Mouse (Mus musculus) neural tube, embryonic 15.5 days (tissue): ENCODE results near the gene Olfr1366. TPM values are rescaled to one million over a fixed set of nuclear protein-coding genes. Genes with fewer than 3 reads are reported as not detected.
"Not testable (repeated sequence)": the region's sequence is repeated elsewhere in the genome, so short reads cannot be mapped to it uniquely, and the experiment has no call there.

Experiments
- ATAC-seq: fragments of 200-750 bp; cut with Nextera tagmentation; 2 replicates; pipeline ENCODE4 v1.8.0; 2017; ENCODE audit warnings: mild to moderate bottlenecking, moderate TSS enrichment, moderate library complexity; ENCODE audit not compliant: low FRiP score
- H3K27ac ChIP-seq: fragments of 300-500 bp; sonication (generic); replicated peaks from 2 replicates; pipeline ENCODE4 v1.5.1; 2015; ENCODE audit warnings: mild to moderate bottlenecking, inconsistent platforms
- H3K27me3 ChIP-seq: fragments of 300-500 bp; sonication (generic); replicated peaks from 2 replicates; pipeline ENCODE4 v1.6.1; 2015; ENCODE audit warnings: inconsistent platforms
- H3K36me3 ChIP-seq: fragments of 300-500 bp; sonication (generic); 2 replicates; pipeline ENCODE4 v1.6.1; 2015; ENCODE audit warnings: inconsistent platforms
- H3K4me1 ChIP-seq: fragments of 300-500 bp; sonication (generic); 2 replicates; pipeline ENCODE4 v1.6.1; 2015; ENCODE audit warnings: inconsistent platforms
- H3K4me2 ChIP-seq: fragments of 300-500 bp; sonication (generic); 2 replicates; pipeline ENCODE4 v1.6.1; 2015; ENCODE audit warnings: inconsistent platforms, mild to moderate bottlenecking, moderate library complexity
- H3K4me3 ChIP-seq: fragments of 300-500 bp; sonication (generic); replicated peaks from 2 replicates; pipeline ENCODE4 v1.5.1; 2015; ENCODE audit warnings: mild to moderate bottlenecking, inconsistent platforms
- H3K9ac ChIP-seq: fragments of 300-500 bp; sonication (generic); replicated peaks from 2 replicates; pipeline ENCODE4 v1.6.1; 2015; ENCODE audit warnings: mild to moderate bottlenecking, inconsistent platforms
- H3K9me3 ChIP-seq: fragments of 300-500 bp; sonication (generic); replicated peaks from 2 replicates; pipeline ENCODE4 v1.6.1; 2016; ENCODE audit warnings: inconsistent platforms
- WGBS: fragments of 180-500 bp; shearing (Covaris S2); methylation state at CpG from one replicate; pipeline ENCODE4 v1.1.7; 2015; ENCODE audit warnings: mixed read lengths; 5-methylcytosine and 5-hydroxymethylcytosine counted together
- polyA plus RNA-seq: library from polyadenylated mRNA; unstranded; fragments of >200 nt; fragmentation: Nextera tagmentation; extraction: Ambion mirVana; gene quantifications from 2 replicates; pipeline ENCODE4 v1.2.1, GENCODE M21; 2015

Gene Olfr1366
- 0.08 and 0.11 TPM in 2 replicates for polyA plus RNA-seq

- 71% methylated on average over 1 of the region's 1 CpGs for WGBS
- H3K4me3 ChIP-seq: no peak within 1 kb of the TSS
- no peak for ATAC-seq
- H3K27me3 ChIP-seq: no peaks in the 10 kb centered on the region
- H3K4me2 ChIP-seq: no peak within 1 kb of the TSS
- no peaks in the 10 kb centered on the region for H3K9me3 ChIP-seq
- H3K36me3 ChIP-seq: no peaks in the 10 kb centered on the region
- H3K9ac ChIP-seq: no peak within 1 kb of the TSS
- no peaks in the 10 kb centered on the region for H3K4me1 ChIP-seq
- H3K27ac ChIP-seq: no peak within 1 kb of the TSS
Measured at GRCm38 (mm10) chr13:21542708-21543107, at the start of gene Olfr1366. Olfr1366 (minus strand) TSS chr13:21542808.

GRCm38 (mm10) chr13:21591618-21592017 lies 49.0 kb upstream of the Olfr1366 start:
- Histone ChIP-seq H3K9ac (no peak overlapping the region), H3K4me2 (no peak overlapping the region), H3K9me3 (no peaks in the 10 kb centered on the region), H3K27ac (no peak overlapping the region), H3K4me1 (no peaks in the 10 kb centered on the region), H3K36me3 (no peaks in the 10 kb centered on the region), H3K4me3 (no peak overlapping the region), H3K27me3 (no peaks in the 10 kb centered on the region)
- 82% methylated on average over 2 of the region's 2 CpGs for WGBS
- ATAC-seq: no peak

GRCm38 (mm10) chr13:21581659-21582058 lies 39.1 kb upstream of the Olfr1366 start, which contains the start of gene Olfr1364:
Olfr1364 (minus strand) TSS chr13:21581759.
- H3K27me3 ChIP-seq: no peaks in the 10 kb centered on the region
- 90% methylated on average over 2 of the region's 2 CpGs for WGBS
- H3K27ac ChIP-seq: no peak within 1 kb of the TSS
- no peak within 1 kb of the TSS for H3K4me3 ChIP-seq
- H3K4me2 ChIP-seq: no peak within 1 kb of the TSS
- no peak within 1 kb of the TSS for H3K9ac ChIP-seq
- no peak for ATAC-seq
- H3K9me3 ChIP-seq: no peaks in the 10 kb centered on the region
- H3K4me1 ChIP-seq: no peaks in the 10 kb centered on the region
- no peaks in the 10 kb centered on the region for H3K36me3 ChIP-seq

GRCm38 (mm10) chr13:21559793-21560192 lies 17.2 kb upstream of the Olfr1366 start, which contains the start of gene Olfr1535:
Olfr1535 (minus strand) TSS chr13:21559893.
- Histone ChIP-seq H3K9me3 (no peaks in the 10 kb centered on the region), H3K4me3 (no peak within 1 kb of the TSS), H3K4me2 (no peak within 1 kb of the TSS), H3K9ac (no peak within 1 kb of the TSS), H3K27ac (no peak within 1 kb of the TSS), H3K4me1 (no peaks in the 10 kb centered on the region), H3K27me3 (no peaks in the 10 kb centered on the region), H3K36me3 (no peaks in the 10 kb centered on the region)
- 39% methylated on average over 1 of the region's 1 CpGs for WGBS
- ATAC-seq: no peak

GRCm38 (mm10) chr13:21550416-21551110 lies 8.0 kb upstream of the Olfr1366 start:
- Histone ChIP-seq H3K27me3 (no peaks in the 10 kb centered on the region), H3K4me3 (no peak overlapping the region), H3K4me2 (no peak overlapping the region), H3K9me3 (no peaks in the 10 kb centered on the region), H3K9ac (no peak overlapping the region), H3K36me3 (no peaks in the 10 kb centered on the region), H3K27ac (no peak overlapping the region), H3K4me1 (no peaks in the 10 kb centered on the region)
- no peak for ATAC-seq
- 58% methylated on average over 3 of the region's 3 CpGs for WGBS

GRCm38 (mm10) chr13:21549487-21549886 lies 6.9 kb upstream of the Olfr1366 start:
- no peaks in the 10 kb centered on the region for H3K36me3 ChIP-seq
- no peak overlapping the region for H3K27ac ChIP-seq
- no peak for ATAC-seq
- no peak overlapping the region for H3K4me3 ChIP-seq
- no peaks in the 10 kb centered on the region for H3K4me1 ChIP-seq
- H3K9ac ChIP-seq: no peak overlapping the region
- no peak overlapping the region for H3K4me2 ChIP-seq
- WGBS: over 99% methylated on average over 3 of the region's 3 CpGs
- no peaks in the 10 kb centered on the region for H3K9me3 ChIP-seq
- no peaks in the 10 kb centered on the region for H3K27me3 ChIP-seq

GRCm38 (mm10) chr13:21530781-21531201 lies 11.8 kb downstream of the Olfr1366 start, which contains the start of gene Zkscan8:
Zkscan8 (minus strand) TSS chr13:21531120.
- peak; percentile 100 for ATAC-seq
- under 1% methylated on average over 38 of the region's 39 CpGs for WGBS
- no peaks in the 10 kb centered on the region for H3K27me3 ChIP-seq
- peak within 1 kb of the TSS; percentile 95 for H3K9ac ChIP-seq
- H3K4me1 ChIP-seq: peaks cover 10% of the 10 kb centered on the region
- no peaks in the 10 kb centered on the region for H3K9me3 ChIP-seq
- peak within 1 kb of the TSS; percentile 92 for H3K27ac ChIP-seq
- peak within 1 kb of the TSS; percentile 59 for H3K4me2 ChIP-seq
- H3K36me3 ChIP-seq: peaks cover 12% of the 10 kb centered on the region
- H3K4me3 ChIP-seq: peak within 1 kb of the TSS; percentile 98

- peak overlapping the region; percentile 59 for H3K4me2 ChIP-seq
- no peak overlapping the region for H3K9ac ChIP-seq
- H3K36me3 ChIP-seq: peaks cover 16% of the 10 kb centered on the region
- 51% methylated on average over 7 of the region's 7 CpGs for WGBS
- peak overlapping the region; percentile 98 for H3K4me3 ChIP-seq
- no peaks in the 10 kb centered on the region for H3K27me3 ChIP-seq
- no peaks in the 10 kb centered on the region for H3K9me3 ChIP-seq
- H3K4me1 ChIP-seq: peaks cover 10% of the 10 kb centered on the region
- no peak overlapping the region for H3K27ac ChIP-seq
- ATAC-seq: no peak
Measured at GRCm38 (mm10) chr13:21530136-21530535, 12.5 kb downstream of the Olfr1366 start.

GRCm38 (mm10) chr13:21506221-21506649 lies 36.4 kb downstream of the Olfr1366 start:
- Histone ChIP-seq H3K27me3 (no peaks in the 10 kb centered on the region), H3K27ac (peak overlapping the region; percentile 89), H3K9ac (peak overlapping the region; percentile 59), H3K9me3 (no peaks in the 10 kb centered on the region), H3K36me3 (no peaks in the 10 kb centered on the region), H3K4me2 (peak overlapping the region; percentile 68), H3K4me3 (peak overlapping the region; percentile 73), H3K4me1 (0 out of 2 replicates have a peak, but pooled peaks cover 4% of the 10 kb centered on the region)
- ATAC-seq: peak; percentile 99
- WGBS: 0% methylated on average over 21 of the region's 21 CpGs

- no peak for ATAC-seq
- Histone ChIP-seq H3K36me3 (no peaks in the 10 kb centered on the region), H3K27ac (no peak overlapping the region), H3K4me3 (no peak overlapping the region), H3K9ac (no peak overlapping the region), H3K27me3 (no peaks in the 10 kb centered on the region), H3K4me2 (no peak overlapping the region), H3K4me1 (0 out of 2 replicates have a peak, but pooled peaks cover 4% of the 10 kb centered on the region), H3K9me3 (no peaks in the 10 kb centered on the region)
- 89% methylated on average over 5 of the region's 5 CpGs for WGBS
Measured at GRCm38 (mm10) chr13:21502296-21502695, 40.3 kb downstream of the Olfr1366 start.

GRCm38 (mm10) chr13:21501182-21501581 lies 41.4 kb downstream of the Olfr1366 start, which contains the start of gene Gm11273:
Gm11273 (minus strand) TSS chr13:21501418.
- H3K4me2 ChIP-seq, H3K4me3 ChIP-seq, H3K4me1 ChIP-seq, ATAC-seq, H3K27me3 ChIP-seq, H3K36me3 ChIP-seq, H3K9me3 ChIP-seq, H3K9ac ChIP-seq, H3K27ac ChIP-seq: not testable (repeated sequence)
- 94% methylated on average over 17 of the region's 17 CpGs for WGBS

GRCm38 (mm10) chr13:21495080-21495479 lies 47.5 kb downstream of the Olfr1366 start, which contains the start of gene AK157302:
AK157302 (plus strand) TSS chr13:21495223.
- no peak within 1 kb of the TSS for H3K4me2 ChIP-seq
- H3K36me3 ChIP-seq: no peaks in the 10 kb centered on the region
- no peak for ATAC-seq
- no peaks in the 10 kb centered on the region for H3K27me3 ChIP-seq
- 93% methylated on average over 21 of the region's 21 CpGs for WGBS
- no peaks in the 10 kb centered on the region for H3K9me3 ChIP-seq
- H3K9ac ChIP-seq: no peak within 1 kb of the TSS
- H3K27ac ChIP-seq: no peak within 1 kb of the TSS
- no peaks in the 10 kb centered on the region for H3K4me1 ChIP-seq
- no peak within 1 kb of the TSS for H3K4me3 ChIP-seq
